Mouse (Mus musculus) small intestine, adult 2 months (tissue): ENCODE data around the gene Gm11627. TPM values are rescaled to one million over a fixed set of nuclear protein-coding genes. Genes with fewer than 3 reads are reported as not detected.

Source experiments
- H3K27ac ChIP-seq: fragments of 200-500 bp; 2 replicates; pipeline ENCODE4 v1.5.1; 2012; ENCODE audit warnings: low read depth, low read length, control low read depth, inconsistent platforms; ENCODE audit not compliant: insufficient read depth
- H3K27me3 ChIP-seq: fragments of 200-500 bp; 2 replicates; pipeline ENCODE4 v1.6.1; 2012; ENCODE audit warnings: mild to moderate bottlenecking, moderate library complexity, low read length, inconsistent platforms; ENCODE audit not compliant: control insufficient read depth, insufficient read depth
- H3K36me3 ChIP-seq: fragments of 200-500 bp; 2 replicates; pipeline ENCODE4 v1.6.1; 2012; ENCODE audit warnings: mild to moderate bottlenecking, low read length, control low read depth, inconsistent platforms; ENCODE audit not compliant: control insufficient read depth, insufficient read depth
- H3K4me1 ChIP-seq: fragments of 200-500 bp; 2 replicates; pipeline ENCODE4 v1.6.1; 2012; ENCODE audit warnings: low read length, inconsistent platforms, mixed read lengths; ENCODE audit not compliant: control insufficient read depth, insufficient read depth, insufficient read length
- H3K4me3 ChIP-seq: fragments of 200-500 bp; 2 replicates; pipeline ENCODE4 v1.5.1; 2012; ENCODE audit warnings: low read depth, mild to moderate bottlenecking, control low read depth, inconsistent platforms, low read length, moderate library complexity
- CTCF ChIP-seq: fragments of 200-500 bp; IDR thresholded peaks from 2 replicates; pipeline ENCODE4 v1.5.1; 2012; ENCODE audit warnings: low read depth, mild to moderate bottlenecking, control low read depth, inconsistent platforms, low read length, moderate library complexity, mixed read lengths; ENCODE audit not compliant: insufficient replicate concordance, insufficient read length; ENCODE audit errors: extremely low read depth
- POLR2A ChIP-seq: fragments of 200-500 bp; IDR thresholded peaks from 2 replicates; pipeline ENCODE4 v1.6.1; 2012; ENCODE audit warnings: low read depth, mild to moderate bottlenecking, control low read depth, inconsistent platforms, low read length, moderate library complexity
- WGBS: fragments of 180-500 bp; shearing (Covaris S2); methylation state at CpG from one replicate; pipeline ENCODE4 v1.1.7; 2018; 5-methylcytosine and 5-hydroxymethylcytosine counted together
- polyA plus RNA-seq: library from polyadenylated mRNA; depleted of rRNA; stranded (reverse); fragments of >200 nt; gene quantifications from 2 replicates; pipeline ENCODE4 v1.2.3, GENCODE M21; 2012

The Gm11627 gene
- polyA plus RNA-seq, 1 experiment: 0.51 TPM

- Histone ChIP-seq H3K4me1 (peaks cover 1% of the 10 kb centered on the region), H3K27me3 (no peaks in the 10 kb centered on the region), H3K4me3 (peak overlapping the region; percentile 49), H3K27ac (peak overlapping the region; percentile 17; the same call in 1 of the 2 replicates), H3K36me3 (no peaks in the 10 kb centered on the region)
- 5% methylated on average over 27 of the region's 27 CpGs for WGBS
- TF ChIP-seq CTCF (peak; percentile 97), POLR2A (no peak; the same call in 1 of the 2 replicates)
Observed at GRCm38 (mm10) chr11:102578341-102579118, 731 bp downstream of the Gm11627 start.

- TF ChIP-seq CTCF (no peak), POLR2A (no peak)
- WGBS: 56% methylated on average over 13 of the region's 13 CpGs
- Histone ChIP-seq H3K36me3 (no peaks in the 10 kb centered on the region), H3K4me1 (peaks cover 1% of the 10 kb centered on the region; the same call in 1 of the 2 replicates), H3K4me3 (no peak overlapping the region), H3K27ac (no peak overlapping the region), H3K27me3 (no peaks in the 10 kb centered on the region)
Observed at GRCm38 (mm10) chr11:102576050-102576754, 3.1 kb downstream of the Gm11627 start.

- 64% methylated on average over 1 of the region's 1 CpGs for WGBS
- TF ChIP-seq CTCF (no peak), POLR2A (no peak)
- Histone ChIP-seq H3K27me3 (no peaks in the 10 kb centered on the region), H3K36me3 (no peaks in the 10 kb centered on the region), H3K4me1 (peaks cover 1% of the 10 kb centered on the region; the same call in 1 of the 2 replicates), H3K27ac (no peak overlapping the region), H3K4me3 (no peak overlapping the region)
Observed at GRCm38 (mm10) chr11:102575034-102575433, 4.2 kb downstream of the Gm11627 start.

- H3K36me3 ChIP-seq: no peaks in the 10 kb centered on the region
- H3K4me3 ChIP-seq: peak overlapping the region; percentile 70
- no peaks in the 10 kb centered on the region for H3K4me1 ChIP-seq
- no peak overlapping the region for H3K27ac ChIP-seq
- H3K27me3 ChIP-seq: no peaks in the 10 kb centered on the region
- TF ChIP-seq CTCF (peak; percentile 92; the same call in 1 of the 2 replicates), POLR2A (no peak)
- 16% methylated on average over 18 of the region's 18 CpGs for WGBS
Observed at GRCm38 (mm10) chr11:102572866-102573663, 6.2 kb downstream of the Gm11627 start.

- Histone ChIP-seq H3K36me3 (no peaks in the 10 kb centered on the region), H3K4me1 (peaks cover 5% of the 10 kb centered on the region; the same call in 1 of the 2 replicates), H3K4me3 (no peak overlapping the region), H3K27me3 (no peaks in the 10 kb centered on the region), H3K27ac (no peak overlapping the region)
- TF ChIP-seq POLR2A: no peak
- no peak for TF ChIP-seq CTCF
- 42% methylated on average over 7 of the region's 7 CpGs for WGBS
Observed at GRCm38 (mm10) chr11:102568756-102569377, 10.4 kb downstream of the Gm11627 start.

GRCm38 (mm10) chr11:102568191-102568590 lies 11.1 kb downstream of the Gm11627 start:
- H3K4me1 ChIP-seq: peaks cover 5% of the 10 kb centered on the region; the same call in 1 of the 2 replicates
- no peak overlapping the region for H3K4me3 ChIP-seq
- H3K27ac ChIP-seq: no peak overlapping the region
- 75% methylated on average over 12 of the region's 12 CpGs for WGBS
- H3K36me3 ChIP-seq: no peaks in the 10 kb centered on the region
- H3K27me3 ChIP-seq: no peaks in the 10 kb centered on the region
- TF ChIP-seq POLR2A: no peak
- TF ChIP-seq CTCF: peak; percentile 66; the same call in 1 of the 2 replicates
